Mouse (Mus musculus): ENCODE data around the gene Psme3.

Psme3 gene

DNA sequence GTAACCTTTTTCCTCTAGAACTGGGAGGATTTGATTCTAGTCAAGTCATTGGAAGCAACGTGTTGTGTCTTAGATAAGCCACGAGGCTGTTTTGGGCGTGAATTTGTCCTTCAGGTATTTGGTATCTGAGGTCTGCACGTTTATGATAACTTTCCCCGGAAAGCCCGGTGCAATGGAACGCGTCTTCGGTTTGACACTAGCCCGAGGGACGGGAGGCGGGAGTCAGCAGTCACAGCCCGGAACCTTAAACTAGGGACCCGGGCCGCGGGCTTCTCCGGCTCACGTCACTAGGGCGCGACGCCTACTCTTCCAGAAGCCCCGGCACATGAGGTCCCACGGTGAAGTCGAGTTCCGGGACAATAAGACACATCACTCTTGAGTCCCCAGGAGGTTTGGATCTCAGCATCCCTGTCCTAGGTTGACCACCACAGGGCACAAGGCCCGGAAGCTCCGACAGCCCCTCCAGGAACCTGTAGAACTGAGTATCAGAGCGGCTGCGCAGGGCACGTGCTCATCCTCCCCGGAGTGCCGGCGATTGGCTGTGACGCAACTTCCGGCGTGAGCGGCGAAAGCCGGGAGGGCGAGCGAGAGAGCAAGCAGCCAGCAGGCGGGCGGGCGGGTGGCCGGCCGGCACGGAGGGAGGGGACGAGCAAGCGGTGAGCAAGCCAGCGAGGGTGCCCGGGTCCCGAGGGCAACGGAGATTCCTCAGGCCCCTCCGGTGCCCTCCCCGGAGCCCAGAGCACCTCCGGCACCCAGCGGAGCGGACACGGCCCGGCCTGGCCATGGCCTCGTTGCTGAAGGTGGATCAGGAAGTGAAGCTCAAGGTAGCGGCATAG is at the start of gene Psme3:
Gene Psme3 (plus strand): TSS at position 549 of the 836 bp plus-strand sequence.
- DNase-seq, result peak; percentile 90

- no peak for DNase-seq
Measured at GRCm38 (mm10) chr11:101269577-101270116, 46.4 kb upstream of the Psme3 start.

DNA sequence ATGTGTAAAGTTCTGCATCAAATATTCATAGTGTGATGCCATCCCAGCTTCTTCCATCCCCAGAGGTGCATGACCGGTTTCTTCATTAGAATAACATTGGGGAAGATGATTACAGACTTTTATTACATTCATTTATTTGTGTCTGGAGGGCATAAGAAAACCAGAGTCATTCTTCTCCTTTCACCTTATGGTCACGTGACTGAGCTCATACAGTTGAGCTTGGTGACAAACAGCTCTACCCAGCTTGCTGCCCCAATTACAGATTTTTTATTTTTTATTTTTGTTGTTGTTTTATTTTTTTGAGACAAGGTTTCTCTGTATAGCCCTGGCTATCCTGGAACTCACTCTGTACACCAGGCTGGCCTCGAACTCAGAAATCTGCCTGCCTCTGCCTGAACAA is 43.6 kb upstream of the Psme3 start:
- DNase-seq, result no peak

- no peak for DNase-seq
Measured at GRCm38 (mm10) chr11:101275309-101275708, 40.7 kb upstream of the Psme3 start.

- DNase-seq, result no peak
Measured at GRCm38 (mm10) chr11:101276319-101277070, 39.5 kb upstream of the Psme3 start.

GRCm38 (mm10) chr11:101277381-101278222 is 38.4 kb upstream of the Psme3 start:
- no peak for DNase-seq

- DNase-seq, result peak; percentile 79 to 87
Measured at GRCm38 (mm10) chr11:101278223-101279192, 37.5 kb upstream of the Psme3 start, which contains the start of the genes Cntd1 and Coa3. TSS of gene Cntd1 (plus strand) at chr11:101279012. TSS of gene Coa3 (minus strand) at chr11:101279114.

GRCm38 (mm10) chr11:101279193-101279569 is 36.8 kb upstream of the Psme3 start:
- DNase-seq, result peak in 1 of 2 experiments; percentile 32

- no peak for DNase-seq
Measured at GRCm38 (mm10) chr11:101280837-101281236, 35.2 kb upstream of the Psme3 start.

DNA sequence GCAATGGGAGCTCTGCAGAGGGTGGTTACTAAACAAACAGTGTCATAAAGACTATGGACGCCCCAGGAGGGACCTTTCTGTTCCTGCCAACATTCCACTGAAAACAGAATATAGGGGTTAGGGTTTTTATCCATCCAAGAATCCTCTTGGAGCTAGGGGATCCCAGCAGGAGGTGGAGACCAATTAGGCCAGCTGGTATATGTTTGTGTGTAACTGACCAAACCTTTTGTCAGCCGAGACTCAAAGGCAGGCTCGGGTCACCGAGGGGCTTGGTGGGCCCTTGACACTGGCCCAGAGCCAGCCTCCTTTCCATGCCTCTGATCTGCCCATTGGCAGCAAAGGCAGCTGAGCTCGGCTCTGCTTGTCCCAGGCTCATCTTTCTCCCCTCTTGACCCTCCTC is 33.1 kb upstream of the Psme3 start:
- DNase-seq, result no peak

DNA sequence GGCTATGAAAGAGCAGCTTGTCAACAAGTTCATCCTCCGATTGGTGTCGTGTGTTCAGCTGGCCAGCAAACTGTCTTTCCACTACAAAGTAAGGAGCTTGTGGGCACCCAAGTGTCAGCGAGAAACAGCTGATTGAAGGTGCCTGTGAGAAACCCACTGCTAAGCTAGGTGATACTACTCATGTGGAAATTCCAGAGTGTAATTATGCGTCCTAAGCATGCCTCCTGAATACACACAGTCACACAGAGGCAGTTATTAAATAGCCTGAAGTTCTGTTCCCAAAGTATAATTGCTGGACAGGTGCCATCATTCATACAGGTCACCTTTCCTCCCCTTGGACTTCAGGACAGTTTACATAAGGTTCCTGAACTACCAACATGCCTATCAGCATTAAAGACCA is 32.2 kb upstream of the Psme3 start:
- DNase-seq, result no peak

DNA sequence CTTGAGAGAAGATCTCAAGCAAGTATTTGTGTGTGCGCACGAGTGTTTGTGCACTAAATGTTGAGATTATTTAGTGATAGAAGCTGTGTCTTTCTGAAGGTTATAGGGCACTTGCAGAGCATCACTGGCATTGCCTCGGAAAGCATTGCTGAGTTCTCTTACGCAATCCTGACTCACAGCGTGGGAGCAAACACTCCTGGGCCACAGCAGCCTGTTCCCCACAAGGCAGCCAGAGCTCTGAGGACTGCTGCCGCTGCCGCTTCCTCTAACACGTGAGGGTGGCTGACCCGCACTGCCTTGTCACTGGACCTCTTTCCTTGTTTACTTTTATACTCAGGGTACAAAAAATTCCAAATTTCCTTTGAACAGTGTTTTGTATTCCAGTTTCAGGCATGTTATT is 28.7 kb upstream of the Psme3 start:
- DNase-seq, result no peak

GRCm38 (mm10) chr11:101291231-101291630 is 24.8 kb upstream of the Psme3 start:
- DNase-seq, result no peak

DNA sequence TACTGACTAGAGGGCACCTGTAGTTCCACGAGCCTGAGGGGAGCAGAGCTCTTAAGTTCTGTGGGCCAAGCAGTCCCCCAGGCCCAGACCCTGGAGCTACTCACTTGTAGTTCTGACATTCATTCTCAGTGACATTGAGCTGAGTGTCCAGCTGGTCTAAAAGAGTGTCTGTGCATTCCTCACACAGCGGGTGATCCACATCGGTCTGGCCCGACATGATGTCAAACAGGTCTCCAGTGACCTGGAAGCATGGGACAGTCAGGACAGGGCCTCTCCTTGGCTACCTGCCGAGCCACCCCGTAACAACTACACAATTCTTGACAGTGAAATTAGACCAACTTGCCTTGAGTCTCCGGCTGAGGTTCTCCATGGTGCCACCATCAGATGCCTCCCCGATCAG is 20.8 kb upstream of the Psme3 start:
- DNase-seq, result no peak

DNA sequence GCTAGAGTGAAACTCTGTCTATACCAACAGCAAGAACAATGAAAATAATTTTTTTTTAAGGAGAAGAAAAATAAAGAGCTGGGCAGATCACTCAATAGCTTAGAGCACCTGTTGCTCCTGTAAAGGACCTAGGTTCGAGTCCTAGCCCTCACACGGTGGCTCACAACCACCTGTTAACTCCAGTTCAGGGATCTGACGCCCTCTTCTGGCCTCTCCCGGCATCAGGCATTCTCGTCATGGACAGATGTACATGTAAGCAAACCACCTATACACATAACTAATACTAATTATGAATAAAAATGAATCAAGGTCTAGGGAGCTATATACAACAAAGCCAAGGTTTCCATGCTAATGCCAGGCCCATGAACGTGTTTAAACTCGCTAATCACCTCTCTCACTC is 15.1 kb upstream of the Psme3 start:
- no peak for DNase-seq

GRCm38 (mm10) chr11:101301299-101302003 is 14.6 kb upstream of the Psme3 start:
- no peak for DNase-seq

GRCm38 (mm10) chr11:101302004-101302798 is 13.8 kb upstream of the Psme3 start, which contains the start of gene Becn1:
TSS of gene Becn1 (minus strand) at chr11:101302286.
- peak; percentile 89 to 90 for DNase-seq

GRCm38 (mm10) chr11:101307744-101308143 is 8.3 kb upstream of the Psme3 start:
- no peak for DNase-seq

GRCm38 (mm10) chr11:101311083-101311482 is 4.9 kb upstream of the Psme3 start:
- DNase-seq, result no peak

DNA sequence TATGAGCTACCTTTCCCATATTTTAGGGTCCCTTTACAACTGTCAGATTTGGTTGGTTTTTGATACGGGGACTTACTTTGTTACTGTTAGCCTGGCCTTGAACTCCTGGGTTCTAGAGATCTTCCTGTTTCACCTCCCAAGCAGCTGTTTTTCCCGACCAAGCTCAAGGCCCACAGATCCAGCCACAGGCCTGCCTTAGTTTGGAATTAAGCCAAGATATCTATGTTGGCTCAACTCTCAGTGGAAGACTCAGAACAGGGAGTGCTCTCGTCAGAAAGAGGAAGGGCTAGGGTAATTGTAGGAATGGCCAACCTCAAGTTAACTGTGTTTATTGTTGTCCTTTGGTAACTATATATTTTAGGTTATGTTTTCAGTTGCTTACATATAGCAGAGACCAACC is 3.9 kb upstream of the Psme3 start:
- DNase-seq, result no peak

Measured in thymus, postnatal 36 days (tissue).